Comparison of ENCODE assay signal across 8 mouse cellular contexts in genomic region chr16:5254346-5255025, GRCm38 (mm10). TPM values are rescaled to one million over a fixed set of nuclear protein-coding genes. Genes with fewer than 3 reads are reported as not detected.
DNase-seq lines count a peak whose midpoint lies in the region; ATAC-seq and TF ChIP-seq lines count a peak whose summit lies in the region.

No protein-coding gene starts in this region.

- H3K27ac ChIP-seq in forebrain, embryonic 10.5 days = peak overlapping the region; percentile 94
- H3K27ac ChIP-seq in heart, postnatal 0 days (ENCODE audit: low read depth) = peak overlapping the region; percentile 80
- H3K27ac ChIP-seq in liver, postnatal 0 days (ENCODE audit: low read depth) = peak overlapping the region; percentile 64
- H3K27ac ChIP-seq in neural tube, embryonic 13.5 days (replicated peaks) = 0 out of 2 replicates have a peak overlapping the region, but pooled peaks have one; percentile 28

- DNase-seq in c-Kit-positive CD71-negative TER-119-negative erythroid progenitor cells, embryonic 14.5 days (ENCODE audit: low read depth) = peak; percentile 66
- DNase-seq in forebrain, embryonic 10.5 days (ENCODE audit: extremely low spot score, low spot score) = peak; percentile 87
- DNase-seq in heart, postnatal 0 days (ENCODE audit: low spot score) = peak; percentile 95
- DNase-seq in kidney, postnatal 36 days = peak; percentile 79 to 87
- peak; percentile 86 for DNase-seq in liver, postnatal 0 days
- peak; percentile 89 for DNase-seq in testis, postnatal 10 days (ENCODE audit: low spot score)

- H3K4me1 ChIP-seq in E14TG2a.4 (replicated peaks; ENCODE audit: low read depth, low read length) = peaks cover 62% of the 10 kb centered on the region
- H3K4me1 ChIP-seq in forebrain, embryonic 10.5 days = peaks cover 25% of the 10 kb centered on the region
- 0 out of 2 replicates have a peak, but pooled peaks cover 6% of the 10 kb centered on the region for H3K4me1 ChIP-seq in heart, postnatal 0 days (ENCODE audit: control insufficient read depth, insufficient read depth)
- H3K4me1 ChIP-seq in liver, postnatal 0 days (ENCODE audit: insufficient read depth) = peaks cover 15% of the 10 kb centered on the region
- peaks cover 15% of the 10 kb centered on the region for H3K4me1 ChIP-seq in neural tube, embryonic 13.5 days (replicated peaks)

- H3K36me3 ChIP-seq in E14TG2a.4 (ENCODE audit: insufficient read depth, low read length) = peaks cover 48% of the 10 kb centered on the region
- peaks cover 24% of the 10 kb centered on the region for H3K36me3 ChIP-seq in forebrain, embryonic 10.5 days (replicated peaks)
- peaks cover 13% of the 10 kb centered on the region; the same call in 1 of the 2 replicates for H3K36me3 ChIP-seq in heart, postnatal 0 days (replicated peaks; ENCODE audit: control insufficient read depth, insufficient read depth, low read length)
- H3K36me3 ChIP-seq in liver, postnatal 0 days (replicated peaks; ENCODE audit: insufficient read depth, low read length) = peaks cover 14% of the 10 kb centered on the region; the same call in 1 of the 2 replicates
- H3K36me3 ChIP-seq in neural tube, embryonic 13.5 days = peaks cover 4% of the 10 kb centered on the region

- 7% methylated on average over 15 of the region's 15 CpGs for WGBS in forebrain, embryonic 10.5 days
- 4% methylated on average over 15 of the region's 15 CpGs for WGBS in heart, postnatal 0 days
- WGBS in liver, postnatal 0 days (ENCODE audit: insufficient replicate concordance) = 4% methylated on average over 15 of the region's 15 CpGs
- WGBS in neural tube, embryonic 13.5 days = 6% methylated on average over 15 of the region's 15 CpGs

- no peaks in the 10 kb centered on the region for H3K27me3 ChIP-seq in E14TG2a.4 (ENCODE audit: insufficient read depth, low read length)
- H3K27me3 ChIP-seq in forebrain, embryonic 10.5 days (ENCODE audit: poor library complexity, severe bottlenecking) = no peaks in the 10 kb centered on the region
- H3K27me3 ChIP-seq in heart, postnatal 0 days (ENCODE audit: control insufficient read depth, insufficient read depth, low read length) = no peaks in the 10 kb centered on the region
- H3K27me3 ChIP-seq in liver, postnatal 0 days (ENCODE audit: insufficient read depth, low read length) = no peaks in the 10 kb centered on the region
- no peaks in the 10 kb centered on the region for H3K27me3 ChIP-seq in neural tube, embryonic 13.5 days

- H3K9me3 ChIP-seq in E14TG2a.4 (ENCODE audit: low read length) = no peaks in the 10 kb centered on the region
- H3K9me3 ChIP-seq in forebrain, embryonic 10.5 days = no peaks in the 10 kb centered on the region
- no peaks in the 10 kb centered on the region for H3K9me3 ChIP-seq in heart, postnatal 0 days (replicated peaks; ENCODE audit: control insufficient read depth, low read length)
- no peaks in the 10 kb centered on the region for H3K9me3 ChIP-seq in liver, postnatal 0 days (ENCODE audit: low read length)
- H3K9me3 ChIP-seq in neural tube, embryonic 13.5 days = no peaks in the 10 kb centered on the region

- peak; percentile 66 for ATAC-seq in heart, postnatal 0 days (ENCODE audit: insufficient read depth, low read depth)
- ATAC-seq in liver, postnatal 0 days = peak; percentile 68
- ATAC-seq in neural tube, embryonic 13.5 days (ENCODE audit: low read depth) = 0 out of 2 replicates have a peak, but pooled peaks have one; percentile 10

- peak overlapping the region; percentile 97 for H3K4me3 ChIP-seq in E14TG2a.4 (replicated peaks; ENCODE audit: low read length)
- peak overlapping the region; percentile 70 for H3K4me3 ChIP-seq in forebrain, embryonic 10.5 days
- H3K4me3 ChIP-seq in heart, postnatal 0 days (ENCODE audit: low read depth, low read length) = peak overlapping the region; percentile 66
- H3K4me3 ChIP-seq in liver, postnatal 0 days (ENCODE audit: low read depth, low read length) = peak overlapping the region; percentile 71
- peak overlapping the region; percentile 58 for H3K4me3 ChIP-seq in neural tube, embryonic 13.5 days

- peak; percentile 99 for TF ChIP-seq CTCF in E14TG2a.4 (conservative IDR thresholded peaks at IDR 0.05; ENCODE audit: low read length)
- TF ChIP-seq CTCF in heart, postnatal 0 days (IDR thresholded peaks at IDR 0.05; ENCODE audit: low read depth) = peak; percentile 99
- peak; percentile 99 for TF ChIP-seq CTCF in liver, postnatal 0 days (IDR thresholded peaks at IDR 0.05; ENCODE audit: low read depth)

- TF ChIP-seq EP300 in heart, postnatal 0 days (IDR thresholded peaks at IDR 0.05; ENCODE audit: low read depth) = no peak
- no peak for TF ChIP-seq EP300 in liver, postnatal 0 days (IDR thresholded peaks at IDR 0.05; ENCODE audit: low read depth)

- peak overlapping the region; percentile 69 for H3K9ac ChIP-seq in heart, postnatal 0 days (replicated peaks; ENCODE audit: low read depth, low read length)
- H3K9ac ChIP-seq in liver, postnatal 0 days (replicated peaks) = peak overlapping the region; percentile 74
- peak overlapping the region; percentile 74; the same call in 1 of the 2 replicates for H3K9ac ChIP-seq in neural tube, embryonic 13.5 days

- H3K4me2 ChIP-seq in heart, postnatal 0 days (ENCODE audit: low read depth, low read length) = peak overlapping the region; percentile 80
- peak overlapping the region; percentile 85 for H3K4me2 ChIP-seq in liver, postnatal 0 days (ENCODE audit: low read depth, low read length)
- peak overlapping the region; percentile 81 for H3K4me2 ChIP-seq in neural tube, embryonic 13.5 days

RNA-seq across cellular contexts. Expression of gene Eef2kmt, which starts 1.3 kb away (rescaled TPM):
- polyA plus RNA-seq in forebrain, embryonic 10.5 days (2016; fragmentation: Nextera tagmentation; extraction: Ambion mirVana) = 21.5 and 22.0 TPM in 2 replicates
- 26.4 and 44.2 TPM in 2 replicates for total RNA-seq in heart, postnatal 0 days (2014; rRNA removed; ENCODE audit: low replicate concordance)
- 20.2 and 23.3 TPM in 2 replicates for polyA plus RNA-seq in heart, postnatal 0 days (2015; fragmentation: Nextera tagmentation; extraction: Ambion mirVana)
- polyA plus RNA-seq in liver, postnatal 0 days (2015; fragmentation: Nextera tagmentation; extraction: Ambion mirVana) = 8.3 and 8.9 TPM in 2 replicates
- polyA plus RNA-seq in neural tube, embryonic 13.5 days (2015; fragmentation: Nextera tagmentation; extraction: Ambion mirVana) = 5.5 and 8.8 TPM in 2 replicates

RNA-seq across cellular contexts. Expression of gene Alg1, which starts 21.1 kb away (rescaled TPM):
- 24.7 and 26.5 TPM in 2 replicates for polyA plus RNA-seq in forebrain, embryonic 10.5 days (2016; fragmentation: Nextera tagmentation; extraction: Ambion mirVana)
- total RNA-seq in heart, postnatal 0 days (2014; rRNA removed; ENCODE audit: low replicate concordance) = 21.2 and 29.2 TPM in 2 replicates
- polyA plus RNA-seq in heart, postnatal 0 days (2015; fragmentation: Nextera tagmentation; extraction: Ambion mirVana) = 24.9 TPM in 2 replicates
- polyA plus RNA-seq in liver, postnatal 0 days (2015; fragmentation: Nextera tagmentation; extraction: Ambion mirVana) = 16.3 and 16.9 TPM in 2 replicates
- 35.2 and 36.6 TPM in 2 replicates for polyA plus RNA-seq in neural tube, embryonic 13.5 days (2015; fragmentation: Nextera tagmentation; extraction: Ambion mirVana)

RNA-seq across cellular contexts. Expression of gene AU021092, which starts 32.4 kb away (rescaled TPM):
- polyA plus RNA-seq in forebrain, embryonic 10.5 days (2016; fragmentation: Nextera tagmentation; extraction: Ambion mirVana) = 1.0 and 1.3 TPM in 2 replicates
- total RNA-seq in heart, postnatal 0 days (2014; rRNA removed; ENCODE audit: low replicate concordance) = 12.2 and 14.9 TPM in 2 replicates
- polyA plus RNA-seq in heart, postnatal 0 days (2015; fragmentation: Nextera tagmentation; extraction: Ambion mirVana) = 6.3 and 8.8 TPM in 2 replicates
- polyA plus RNA-seq in liver, postnatal 0 days (2015; fragmentation: Nextera tagmentation; extraction: Ambion mirVana) = 1.8 and 2.4 TPM in 2 replicates
- polyA plus RNA-seq in neural tube, embryonic 13.5 days (2015; fragmentation: Nextera tagmentation; extraction: Ambion mirVana) = 9.9 and 10.9 TPM in 2 replicates

RNA-seq across cellular contexts. Expression of gene Nagpa, which starts 50.7 kb away (rescaled TPM):
- polyA plus RNA-seq in forebrain, embryonic 10.5 days (2016; fragmentation: Nextera tagmentation; extraction: Ambion mirVana) = 15.8 and 17.8 TPM in 2 replicates
- total RNA-seq in heart, postnatal 0 days (2014; rRNA removed; ENCODE audit: low replicate concordance) = 12.3 and 23.6 TPM in 2 replicates
- polyA plus RNA-seq in heart, postnatal 0 days (2015; fragmentation: Nextera tagmentation; extraction: Ambion mirVana) = 9.4 and 10.6 TPM in 2 replicates
- polyA plus RNA-seq in liver, postnatal 0 days (2015; fragmentation: Nextera tagmentation; extraction: Ambion mirVana) = 7.3 and 7.7 TPM in 2 replicates
- 11.0 and 11.9 TPM in 2 replicates for polyA plus RNA-seq in neural tube, embryonic 13.5 days (2015; fragmentation: Nextera tagmentation; extraction: Ambion mirVana)

Comparison
In these comparisons a context has a peak if more than half of its experiments do, and no peak if none do; other contexts are left out.
1. Peak in every context shown above with its lines: DNase-seq, ATAC-seq, H3K4me3 ChIP-seq and H3K27ac ChIP-seq.
2. H3K27ac ChIP-seq: peak in every context shown above with its lines; median percentile 94 in forebrain, embryonic 10.5 days; 80 in heart, postnatal 0 days; 64 in liver, postnatal 0 days; 28 in neural tube, embryonic 13.5 days.
3. ATAC-seq: peak in every context shown above with its lines; median percentile 68 in liver, postnatal 0 days; 66 in heart, postnatal 0 days; 10 in neural tube, embryonic 13.5 days.